Mouse (Mus musculus): ENCODE data around the gene Rab11fip4. TPM values are rescaled to one million over a fixed set of nuclear protein-coding genes. Genes with fewer than 3 reads are reported as not detected.

Rab11fip4 gene
- total RNA-seq, 1 experiment from 2014 or later, result 72.3 TPM

Other genes starting within 250 kb of the Rab11fip4 start
- 0.74 and 1.3 TPM in 2 replicates for gene Omg, start 87.1 kb upstream of the Rab11fip4 start, total RNA-seq (2017)
- 266 and 276 TPM in 2 replicates for gene Evi2b, start 67.5 kb upstream of the Rab11fip4 start, total RNA-seq (2017)
- 26.2 and 27.8 TPM in 2 replicates for gene Evi2, start 60.6 kb upstream of the Rab11fip4 start, total RNA-seq (2017)
- gene Evi2a, start 60.6 kb upstream of the Rab11fip4 start, total RNA-seq (2017), result 131 and 177 TPM in 2 replicates